Mouse (Mus musculus): ENCODE measurements around the gene Gsk3a. TPM values are rescaled to one million over a fixed set of nuclear protein-coding genes. Genes with fewer than 3 reads are reported as not detected.

The Gsk3a gene
- 90.8 TPM for total RNA-seq (2023)

GRCm38 (mm10) chr7:25237249-25238014 is at the start of gene Gsk3a:
Gene Gsk3a (minus strand): TSS chr7:25237851.

GRCm38 (mm10) chr7:25267301-25267750 is 29.7 kb upstream of the Gsk3a start, which contains the start of gene Cic:
Gene Cic (plus strand): TSS chr7:25267704.

GRCm38 (mm10) chr7:25250141-25250972 is 12.7 kb upstream of the Gsk3a start, which contains the start of gene Erf:
Gene Erf (minus strand): TSS chr7:25250761.

GRCm38 (mm10) chr7:25221102-25221883 is 16.4 kb downstream of the Gsk3a start, which contains the start of gene Zfp526:
Gene Zfp526 (plus strand): TSS chr7:25221425.

GRCm38 (mm10) chr7:25220457-25221101 is 17.1 kb downstream of the Gsk3a start, which contains the start of gene Dedd2:
Gene Dedd2 (minus strand): TSS chr7:25220615.

GRCm38 (mm10) chr7:25179606-25180161 is 58.0 kb downstream of the Gsk3a start, which contains the start of gene Pou2f2:
Gene Pou2f2 (minus strand): TSS chr7:25179726.

Other genes starting within 250 kb of the Gsk3a start
- gene Atp1a3, start 231.9 kb downstream of the Gsk3a start, total RNA-seq (2023) = 9.1 TPM
- gene Grik5, start 165.5 kb downstream of the Gsk3a start, total RNA-seq (2023) = 3.2 TPM
- 19.7 TPM for gene Zfp574, start 165.3 kb downstream of the Gsk3a start, total RNA-seq (2023)
- gene Pou2f2, start 58.1 kb downstream of the Gsk3a start, total RNA-seq (2023) = 22.4 TPM
- gene Dedd2, start 17.2 kb downstream of the Gsk3a start, total RNA-seq (2023) = 91.3 TPM
- 19.5 TPM for gene Zfp526, start 16.4 kb downstream of the Gsk3a start, total RNA-seq (2023)
- gene Erf, start 12.9 kb upstream of the Gsk3a start, total RNA-seq (2023) = 38.9 TPM
- 342 TPM for gene Cic, start 29.9 kb upstream of the Gsk3a start, total RNA-seq (2023)
- gene Pafah1b3, start 60.1 kb upstream of the Gsk3a start, total RNA-seq (2023) = 15.0 TPM
- not detected for gene Prr19, start 63.6 kb upstream of the Gsk3a start, total RNA-seq (2023)
- not detected for gene Tmem145, start 68.3 kb upstream of the Gsk3a start, total RNA-seq (2023)
- 0.89 TPM for gene Megf8, start 79.3 kb upstream of the Gsk3a start, total RNA-seq (2023)
- gene Cnfn, start 131.9 kb upstream of the Gsk3a start, total RNA-seq (2023) = not detected
- gene Lipe, start 160.9 kb upstream of the Gsk3a start, total RNA-seq (2023) = 13.0 TPM
- gene Cxcl17, start 175.0 kb upstream of the Gsk3a start, total RNA-seq (2023) = not detected
- 4.8 TPM for gene Ceacam1, start 239.8 kb upstream of the Gsk3a start, total RNA-seq (2023)